Mouse (Mus musculus) hindbrain, embryonic 10.5 days (tissue): Measurements from ENCODE around the gene Evpl. TPM values are rescaled to one million over a fixed set of nuclear protein-coding genes. Genes with fewer than 3 reads are reported as not detected.

Experiments
- DNase-seq: peaks from one replicate; pipeline ENCODE4 v3.0.0-alpha.2; 2017; ENCODE audit warnings: low spot score
- H3K27ac ChIP-seq: fragments of 300-500 bp; sonication (generic); 2 replicates; pipeline ENCODE4 v1.5.1; 2016; ENCODE audit warnings: mild to moderate bottlenecking, moderate library complexity
- H3K27me3 ChIP-seq: fragments of 300-500 bp; sonication (generic); 2 replicates; pipeline ENCODE4 v1.6.1; 2016; ENCODE audit warnings: mild to moderate bottlenecking; ENCODE audit not compliant: poor library complexity, insufficient read depth, severe bottlenecking
- H3K36me3 ChIP-seq: fragments of 300-500 bp; sonication (generic); 2 replicates; pipeline ENCODE4 v1.6.1; 2016; ENCODE audit warnings: mild to moderate bottlenecking, moderate library complexity
- H3K4me1 ChIP-seq: fragments of 300-500 bp; sonication (generic); replicated peaks from 2 replicates; pipeline ENCODE4 v1.6.1; 2016; ENCODE audit warnings: mild to moderate bottlenecking
- H3K4me3 ChIP-seq: fragments of 300-500 bp; sonication (generic); 2 replicates; pipeline ENCODE4 v1.5.1; 2016; ENCODE audit warnings: mild to moderate bottlenecking, moderate library complexity
- H3K9me3 ChIP-seq: fragments of 300-500 bp; sonication (generic); 2 replicates; pipeline ENCODE4 v1.6.1; 2016; ENCODE audit warnings: mild to moderate bottlenecking, moderate library complexity
- WGBS: fragments of 180-500 bp; shearing (Covaris S2); methylation state at CpG from one replicate; pipeline ENCODE4 v1.1.7; 2016; 5-methylcytosine and 5-hydroxymethylcytosine counted together
- polyA plus RNA-seq: library from polyadenylated mRNA; unstranded; fragments of >200 nt; fragmentation: Nextera tagmentation; extraction: Ambion mirVana; gene quantifications from 2 replicates; pipeline ENCODE4 v1.2.1, GENCODE M21; 2016

The Evpl gene
- polyA plus RNA-seq, 1 experiment from 2014 or later = 0.76 TPM

GRCm38 (mm10) chr11:116198639-116199531, 39.0 kb downstream of the Evpl start, which contains the start of the genes Ten1 and Acox1:
Ten1 (plus strand) TSS chr11:116198855.
Acox1 (minus strand) TSS chr11:116199045.
- Histone ChIP-seq H3K4me1 (peaks cover 19% of the 10 kb centered on the region), H3K4me3 (peak within 1 kb of the TSS; percentile 77), H3K36me3 (peaks cover 14% of the 10 kb centered on the region), H3K27ac (peak within 1 kb of the TSS; percentile 99), H3K9me3 (no peaks in the 10 kb centered on the region), H3K27me3 (no peaks in the 10 kb centered on the region)
- WGBS = under 1% methylated on average over 62 of the region's 62 CpGs
- DNase-seq = peak; percentile 98

- Histone ChIP-seq H3K4me1 (peaks cover 19% of the 10 kb centered on the region), H3K9me3 (no peaks in the 10 kb centered on the region), H3K4me3 (peak overlapping the region; percentile 77), H3K27ac (peak overlapping the region; percentile 99), H3K27me3 (no peaks in the 10 kb centered on the region), H3K36me3 (peaks cover 10% of the 10 kb centered on the region)
- no peak for DNase-seq
- WGBS = 28% methylated on average over 13 of the region's 13 CpGs
Measured at GRCm38 (mm10) chr11:116198132-116198531, 39.7 kb downstream of the Evpl start.

GRCm38 (mm10) chr11:116197584-116197906, 40.3 kb downstream of the Evpl start:
- Histone ChIP-seq H3K9me3 (no peaks in the 10 kb centered on the region), H3K36me3 (peaks cover 10% of the 10 kb centered on the region), H3K4me1 (peaks cover 19% of the 10 kb centered on the region), H3K4me3 (0 out of 2 replicates have a peak overlapping the region, but pooled peaks have one; percentile 77), H3K27me3 (no peaks in the 10 kb centered on the region), H3K27ac (no peak overlapping the region)
- 92% methylated on average over 6 of the region's 6 CpGs for WGBS
- no peak for DNase-seq

GRCm38 (mm10) chr11:116196866-116197583, 40.9 kb downstream of the Evpl start:
- H3K27ac ChIP-seq = no peak overlapping the region
- H3K36me3 ChIP-seq = peaks cover 10% of the 10 kb centered on the region
- WGBS = 95% methylated on average over 18 of the region's 18 CpGs
- H3K27me3 ChIP-seq = no peaks in the 10 kb centered on the region
- H3K4me3 ChIP-seq = 0 out of 2 replicates have a peak overlapping the region, but pooled peaks have one; percentile 77
- H3K9me3 ChIP-seq = no peaks in the 10 kb centered on the region
- DNase-seq = no peak
- peaks cover 19% of the 10 kb centered on the region for H3K4me1 ChIP-seq

- no peak for DNase-seq
Measured at GRCm38 (mm10) chr11:116196336-116196735, 41.5 kb downstream of the Evpl start.

GRCm38 (mm10) chr11:116195252-116195651, 42.6 kb downstream of the Evpl start:
- 82% methylated on average over 5 of the region's 5 CpGs for WGBS
- DNase-seq = no peak
- H3K36me3 ChIP-seq = peaks cover 22% of the 10 kb centered on the region
- H3K27ac ChIP-seq = no peak overlapping the region
- no peak overlapping the region for H3K4me3 ChIP-seq
- H3K27me3 ChIP-seq = no peaks in the 10 kb centered on the region
- peaks cover 19% of the 10 kb centered on the region for H3K4me1 ChIP-seq
- no peaks in the 10 kb centered on the region for H3K9me3 ChIP-seq

More at GRCm38 (mm10) chr11:116196336-116196735, 41.5 kb downstream of the Evpl start:
- WGBS = 87% methylated on average over 3 of the region's 3 CpGs
- Histone ChIP-seq H3K4me3 (no peak overlapping the region), H3K27me3 (no peaks in the 10 kb centered on the region), H3K9me3 (no peaks in the 10 kb centered on the region), H3K27ac (no peak overlapping the region), H3K4me1 (peaks cover 19% of the 10 kb centered on the region), H3K36me3 (peaks cover 15% of the 10 kb centered on the region)

GRCm38 (mm10) chr11:116194619-116195018, 43.3 kb downstream of the Evpl start:
- 95% methylated on average over 8 of the region's 8 CpGs for WGBS
- Histone ChIP-seq H3K4me1 (peaks cover 17% of the 10 kb centered on the region), H3K27ac (no peak overlapping the region), H3K4me3 (no peak overlapping the region), H3K27me3 (no peaks in the 10 kb centered on the region), H3K9me3 (no peaks in the 10 kb centered on the region), H3K36me3 (peaks cover 28% of the 10 kb centered on the region)
- DNase-seq = no peak

- DNase-seq = no peak
- H3K4me3 ChIP-seq = no peak overlapping the region
Measured at GRCm38 (mm10) chr11:116187226-116187930, 50.5 kb downstream of the Evpl start.

GRCm38 (mm10) chr11:116186360-116186759, 51.5 kb downstream of the Evpl start:
- DNase-seq = no peak
- Histone ChIP-seq H3K27me3 (no peaks in the 10 kb centered on the region), H3K4me1 (peaks cover 19% of the 10 kb centered on the region), H3K9me3 (no peaks in the 10 kb centered on the region), H3K4me3 (no peak overlapping the region), H3K27ac (no peak overlapping the region), H3K36me3 (peaks cover 78% of the 10 kb centered on the region)
- 88% methylated on average over 11 of the region's 11 CpGs for WGBS

More at GRCm38 (mm10) chr11:116187226-116187930, 50.5 kb downstream of the Evpl start:
- H3K27ac ChIP-seq = peak overlapping the region; percentile 70
- WGBS = 51% methylated on average over 11 of the region's 11 CpGs
- H3K27me3 ChIP-seq = no peaks in the 10 kb centered on the region
- no peaks in the 10 kb centered on the region for H3K9me3 ChIP-seq
- H3K36me3 ChIP-seq = peaks cover 73% of the 10 kb centered on the region
- H3K4me1 ChIP-seq = peaks cover 19% of the 10 kb centered on the region

- Histone ChIP-seq H3K9me3 (no peaks in the 10 kb centered on the region), H3K27me3 (no peaks in the 10 kb centered on the region), H3K36me3 (peaks cover 78% of the 10 kb centered on the region), H3K4me1 (peaks cover 19% of the 10 kb centered on the region), H3K27ac (no peak overlapping the region), H3K4me3 (no peak overlapping the region)
- WGBS = 92% methylated on average over 3 of the region's 3 CpGs
- DNase-seq = no peak
Measured at GRCm38 (mm10) chr11:116185836-116186235, 52.0 kb downstream of the Evpl start.

- Histone ChIP-seq H3K36me3 (peaks cover 92% of the 10 kb centered on the region), H3K9me3 (no peaks in the 10 kb centered on the region), H3K27me3 (no peaks in the 10 kb centered on the region), H3K4me3 (no peak overlapping the region), H3K27ac (no peak overlapping the region), H3K4me1 (no peaks in the 10 kb centered on the region)
- WGBS = 91% methylated on average over 20 of the region's 20 CpGs
- DNase-seq = no peak
Measured at GRCm38 (mm10) chr11:116178411-116179121, 59.3 kb downstream of the Evpl start.

- no peak overlapping the region for H3K4me3 ChIP-seq
- no peaks in the 10 kb centered on the region for H3K9me3 ChIP-seq
- H3K4me1 ChIP-seq = no peaks in the 10 kb centered on the region
- DNase-seq = no peak
- no peaks in the 10 kb centered on the region for H3K27me3 ChIP-seq
- H3K27ac ChIP-seq = no peak overlapping the region
- WGBS = 85% methylated on average over 7 of the region's 7 CpGs
- peaks cover 95% of the 10 kb centered on the region for H3K36me3 ChIP-seq
Measured at GRCm38 (mm10) chr11:116176010-116176409, 61.9 kb downstream of the Evpl start.
